Mouse (Mus musculus): ENCODE data around the gene Plagl2.
"Not testable (repeated sequence)": the region's sequence is repeated elsewhere in the genome, so short reads cannot be mapped to it uniquely, and the experiment has no call there.

DNA sequence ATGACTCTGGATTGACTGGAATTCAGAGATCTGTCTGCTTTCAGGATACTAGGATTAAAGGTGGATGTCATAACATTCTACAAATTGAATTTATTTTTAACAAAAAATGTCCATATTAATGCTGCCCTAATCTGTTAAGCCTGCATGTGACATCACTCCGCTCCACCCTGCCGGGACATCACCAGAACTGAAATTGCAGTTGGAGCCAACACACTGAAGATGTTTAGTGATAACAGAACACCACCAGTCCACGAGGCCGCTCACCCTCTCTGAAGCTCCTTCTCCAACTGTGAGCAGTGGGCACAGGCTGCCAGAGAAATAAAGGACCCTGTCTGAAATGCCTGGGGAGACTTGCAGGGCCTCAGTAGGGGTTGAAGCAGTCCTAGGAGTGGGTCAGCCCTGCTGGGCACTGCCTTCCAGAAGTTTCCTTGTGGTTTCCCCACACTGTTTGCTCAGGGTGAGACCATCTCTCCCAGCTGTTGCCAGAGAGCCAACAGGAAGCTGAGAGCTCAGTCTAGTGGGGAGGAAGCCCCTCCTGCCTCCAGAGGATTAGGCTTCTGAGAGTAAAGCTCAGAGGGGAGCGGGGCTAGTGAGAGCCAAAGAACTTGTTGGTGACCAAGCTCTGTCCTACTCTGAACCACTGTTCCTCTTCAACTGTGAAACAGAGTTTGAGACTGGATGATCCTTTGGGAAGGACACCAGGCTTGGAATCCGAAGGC, 33.1 kb upstream of the Plagl2 start:
- TF ChIP-seq EP300 (IDR thresholded peaks at IDR 0.05; ENCODE audit: low read length); CTCF (conservative IDR thresholded peaks at IDR 0.05 in 1 of 2, IDR thresholded peaks at IDR 0.05 in 1 of 2; ENCODE audit: low read depth in 2 of 2, low read length in 2 of 2); ZKSCAN1 (IDR thresholded peaks at IDR 0.05; ENCODE audit: borderline replicate concordance, low read depth, low read length); MXI1 (IDR thresholded peaks at IDR 0.05; ENCODE audit: low read depth, low read length); USF1 (IDR thresholded peaks at IDR 0.05; ENCODE audit: low read depth, low read length); TBP (conservative IDR thresholded peaks at IDR 0.05; ENCODE audit: low read depth, low read length): not testable (repeated sequence)
